Mouse (Mus musculus) midbrain, embryonic 13.5 days (tissue): Measurements from ENCODE around the gene Tmem165. TPM values are rescaled to one million over a fixed set of nuclear protein-coding genes. Genes with fewer than 3 reads are reported as not detected.

Experiments
- polyA plus RNA-seq: library from polyadenylated mRNA; unstranded; fragments of >200 nt; fragmentation: Nextera tagmentation; extraction: Ambion mirVana; gene quantifications from 2 replicates; pipeline ENCODE4 v1.2.1, GENCODE M21; 2015

Tmem165 gene
- polyA plus RNA-seq, 1 experiment from 2014 or later, result 56.2 TPM

Other genes starting within 250 kb of the Tmem165 start
- 19.4 and 22.1 TPM in 2 replicates for gene Kdr, start 205.4 kb upstream of the Tmem165 start, polyA plus RNA-seq
- gene Srd5a3, start 43.6 kb upstream of the Tmem165 start, polyA plus RNA-seq, result 15.9 and 17.1 TPM in 2 replicates
- gene Clock, start 120.9 kb downstream of the Tmem165 start, polyA plus RNA-seq, result 13.0 and 13.9 TPM in 2 replicates
- not detected in 2 replicates for gene Pdcl2, start 147.3 kb downstream of the Tmem165 start, polyA plus RNA-seq
- not detected in 2 replicates for gene Nmu, start 179.9 kb downstream of the Tmem165 start, polyA plus RNA-seq